Mouse (Mus musculus): Measurements from ENCODE around the gene Tecta.

GRCm38 (mm10) chr9:42321442-42321841 is 78.3 kb downstream of the Tecta start:
- TF ChIP-seq CTCF (IDR thresholded peaks at IDR 0.05; ENCODE audit: low read depth, low read length) (no peak), GATA1 (IDR thresholded peaks at IDR 0.05; ENCODE audit: borderline replicate concordance, low read length) (no peak)

All from G1E (cell line).